In the genomic region with DNA sequence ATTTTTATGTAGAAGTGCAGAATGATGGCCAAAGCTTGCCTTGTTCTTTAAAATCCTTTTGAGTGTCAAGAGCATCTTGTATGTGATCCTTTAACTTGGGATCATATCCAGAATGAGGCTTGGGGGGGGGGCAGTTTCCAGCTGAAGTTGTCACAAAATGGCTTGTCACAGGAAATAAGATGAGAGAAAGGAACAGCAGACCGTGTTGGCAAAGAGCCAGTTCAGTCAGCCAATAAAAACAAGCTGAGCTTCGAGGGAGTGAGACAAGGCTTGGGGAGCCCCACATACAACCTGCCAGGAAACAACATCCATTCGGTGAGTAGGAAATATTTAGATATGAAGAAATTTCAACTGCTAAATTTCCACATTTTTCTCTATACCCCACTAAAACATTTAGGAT, we compare ENCODE assay signal across 20 mouse cellular contexts. TPM values are rescaled to one million over a fixed set of nuclear protein-coding genes. Genes with fewer than 3 reads are reported as not detected.
DNase-seq lines count a peak whose midpoint lies in the region; ATAC-seq lines count a peak whose summit lies in the region.
"Had no signal": no experiment of that assay in that cellular context is flagged by ENCODE, and none has a peak within 500 bp of the region (broad histone marks: within the 10 kb centered on the region; RNA-seq: fewer than 3 reads in every experiment).

No protein-coding gene starts in this region.

- no peaks in the 10 kb centered on the region for H3K4me1 ChIP-seq in embryonic facial prominence, embryonic 14.5 days (ENCODE audit: control insufficient read depth, insufficient read depth, low read length)
- H3K4me1 ChIP-seq in embryonic facial prominence, embryonic 10.5 days: no peaks in the 10 kb centered on the region
- no peaks in the 10 kb centered on the region for H3K4me1 ChIP-seq in heart, embryonic 15.5 days (replicated peaks)
- H3K4me1 ChIP-seq: hindbrain, embryonic 12.5 days; intestine, embryonic 15.5 days had no signal

- intact Hi-C loops in heart, postnatal 25 days (cut with DNase I): no loop called here

- H3K27me3 ChIP-seq in embryonic facial prominence, embryonic 14.5 days (replicated peaks; ENCODE audit: control insufficient read depth, insufficient read depth, low read length): no peaks in the 10 kb centered on the region
- no peaks in the 10 kb centered on the region for H3K27me3 ChIP-seq in embryonic facial prominence, embryonic 10.5 days (replicated peaks; ENCODE audit: low read depth, poor library complexity, severe bottlenecking)
- no peaks in the 10 kb centered on the region for H3K27me3 ChIP-seq in heart, embryonic 15.5 days
- H3K27me3 ChIP-seq: hindbrain, embryonic 12.5 days; intestine, embryonic 15.5 days had no signal

- no peak overlapping the region for H3K4me2 ChIP-seq in embryonic facial prominence, embryonic 14.5 days (ENCODE audit: low read depth, low read length)
- H3K4me2 ChIP-seq in heart, embryonic 15.5 days: no peak overlapping the region
- H3K4me2 ChIP-seq: hindbrain, embryonic 12.5 days; intestine, embryonic 15.5 days; midbrain, embryonic 11.5 days had no signal

- H3K36me3 ChIP-seq in embryonic facial prominence, embryonic 14.5 days (ENCODE audit: control insufficient read depth, insufficient read depth, low read length): no peaks in the 10 kb centered on the region
- H3K36me3 ChIP-seq in embryonic facial prominence, embryonic 10.5 days (replicated peaks): no peaks in the 10 kb centered on the region
- no peaks in the 10 kb centered on the region for H3K36me3 ChIP-seq in heart, embryonic 15.5 days
- H3K36me3 ChIP-seq: hindbrain, embryonic 12.5 days; intestine, embryonic 15.5 days had no signal

- DNase-seq in embryonic facial prominence, embryonic 14.5 days (ENCODE audit: low spot score): peak; percentile 39
- no peak for DNase-seq in embryonic facial prominence, embryonic 10.5 days (ENCODE audit: low spot score)
- no peak for DNase-seq in heart, postnatal 25 days (ENCODE audit: low spot score)
- peak; percentile 7 for DNase-seq in lung, postnatal 10 days
- DNase-seq in lung, adult 18-20 months: no peak
- peak; percentile 48 for DNase-seq in heart, postnatal 4 days
- DNase-seq: gastrocnemius, postnatal 25 days; layer of hippocampus, postnatal 36 days; right cerebral cortex, postnatal 14 days; thymus, postnatal 25 days had no signal

- 42% methylated on average over 3 of the region's 3 CpGs for WGBS in embryonic facial prominence, embryonic 14.5 days
- WGBS in embryonic facial prominence, embryonic 10.5 days: 75% methylated on average over 3 of the region's 3 CpGs
- 33% methylated on average over 3 of the region's 3 CpGs for WGBS in heart, embryonic 15.5 days

- no peaks in the 10 kb centered on the region for H3K9me3 ChIP-seq in embryonic facial prominence, embryonic 14.5 days (ENCODE audit: control insufficient read depth, low read length)
- H3K9me3 ChIP-seq in embryonic facial prominence, embryonic 10.5 days: no peaks in the 10 kb centered on the region
- H3K9me3 ChIP-seq in heart, embryonic 15.5 days (replicated peaks): no peaks in the 10 kb centered on the region
- H3K9me3 ChIP-seq: hindbrain, embryonic 12.5 days; intestine, embryonic 15.5 days had no signal

- H3K4me3 ChIP-seq in embryonic facial prominence, embryonic 14.5 days (ENCODE audit: low read depth, low read length): no peak overlapping the region
- H3K4me3 ChIP-seq in embryonic facial prominence, embryonic 10.5 days: no peak overlapping the region
- H3K4me3 ChIP-seq in heart, embryonic 15.5 days: no peak overlapping the region
- H3K4me3 ChIP-seq: hindbrain, embryonic 12.5 days; intestine, embryonic 15.5 days had no signal

- ATAC-seq in embryonic facial prominence, embryonic 14.5 days (ENCODE audit: low read depth): no peak
- ATAC-seq in heart, embryonic 15.5 days (replicated peaks; ENCODE audit: insufficient number of reproducible peaks, insufficient read depth, low FRiP score, low read depth): 0 out of 2 replicates have a peak, but pooled peaks have one; percentile 47
- ATAC-seq: intestine, embryonic 15.5 days; Patski had no signal

- no peak overlapping the region for H3K27ac ChIP-seq in embryonic facial prominence, embryonic 14.5 days (replicated peaks; ENCODE audit: low read depth, low read length)
- no peak overlapping the region for H3K27ac ChIP-seq in embryonic facial prominence, embryonic 10.5 days (replicated peaks)
- no peak overlapping the region for H3K27ac ChIP-seq in heart, embryonic 15.5 days
- H3K27ac ChIP-seq: hindbrain, embryonic 12.5 days; intestine, embryonic 15.5 days; liver, embryonic 14.5 days had no signal

- no peak overlapping the region for H3K9ac ChIP-seq in embryonic facial prominence, embryonic 14.5 days (ENCODE audit: low read depth, low read length)
- no peak overlapping the region for H3K9ac ChIP-seq in heart, embryonic 15.5 days
- H3K9ac ChIP-seq: hindbrain, embryonic 12.5 days; intestine, embryonic 15.5 days; liver, embryonic 14.5 days had no signal

RNA-seq across cellular contexts. Expression of gene Taar4, which starts 3.1 kb away (rescaled TPM):
- not detected in 2 replicates for polyA plus RNA-seq in embryonic facial prominence, embryonic 14.5 days (2014; fragmentation: Nextera tagmentation; extraction: Ambion mirVana)
- polyA plus RNA-seq in embryonic facial prominence, embryonic 10.5 days (2016; fragmentation: Nextera tagmentation; extraction: Ambion mirVana): not detected in 2 replicates
- not detected in 2 replicates for polyA plus RNA-seq in heart, embryonic 15.5 days (2015; fragmentation: Nextera tagmentation; extraction: Ambion mirVana)
- total RNA-seq in heart, postnatal 25 days (2021): not detected
- total RNA-seq in heart, postnatal 4 days (2021): not detected
- total RNA-seq: adrenal gland, postnatal 4 days; gastrocnemius, postnatal 25 days; layer of hippocampus, postnatal 36 days had no signal
- polyA plus RNA-seq: cortical plate, adult 2 months; hindbrain, embryonic 12.5 days; intestine, embryonic 15.5 days; large intestine, adult 2 months; limb, embryonic 11.5 days; liver, embryonic 14.5 days; midbrain, embryonic 11.5 days; Patski had no signal

RNA-seq across cellular contexts. Expression of gene Taar5, which starts 7.1 kb away (rescaled TPM):
- polyA plus RNA-seq in embryonic facial prominence, embryonic 14.5 days (2014; fragmentation: Nextera tagmentation; extraction: Ambion mirVana): not detected in 2 replicates
- polyA plus RNA-seq in embryonic facial prominence, embryonic 10.5 days (2016; fragmentation: Nextera tagmentation; extraction: Ambion mirVana): not detected in 2 replicates
- not detected in 2 replicates for polyA plus RNA-seq in heart, embryonic 15.5 days (2015; fragmentation: Nextera tagmentation; extraction: Ambion mirVana)
- not detected for total RNA-seq in heart, postnatal 25 days (2021)
- total RNA-seq in heart, postnatal 4 days (2021): not detected
- total RNA-seq: adrenal gland, postnatal 4 days; gastrocnemius, postnatal 25 days; layer of hippocampus, postnatal 36 days had no signal
- polyA plus RNA-seq: cortical plate, adult 2 months; intestine, embryonic 15.5 days; large intestine, adult 2 months; limb, embryonic 11.5 days; liver, embryonic 14.5 days; midbrain, embryonic 11.5 days; Patski had no signal

RNA-seq across cellular contexts. Expression of gene Taar3, which starts 14.1 kb away (rescaled TPM):
- not detected in 2 replicates for polyA plus RNA-seq in embryonic facial prominence, embryonic 14.5 days (2014; fragmentation: Nextera tagmentation; extraction: Ambion mirVana)
- polyA plus RNA-seq in embryonic facial prominence, embryonic 10.5 days (2016; fragmentation: Nextera tagmentation; extraction: Ambion mirVana): not detected in 2 replicates
- not detected in 2 replicates for polyA plus RNA-seq in heart, embryonic 15.5 days (2015; fragmentation: Nextera tagmentation; extraction: Ambion mirVana)
- not detected for total RNA-seq in heart, postnatal 25 days (2021)
- total RNA-seq in heart, postnatal 4 days (2021): not detected
- total RNA-seq: adrenal gland, postnatal 4 days; gastrocnemius, postnatal 25 days; layer of hippocampus, postnatal 36 days had no signal
- polyA plus RNA-seq: cortical plate, adult 2 months; hindbrain, embryonic 12.5 days; intestine, embryonic 15.5 days; large intestine, adult 2 months; limb, embryonic 11.5 days; liver, embryonic 14.5 days; midbrain, embryonic 11.5 days; Patski had no signal

RNA-seq across cellular contexts. Expression of gene Taar6, which starts 22.0 kb away (rescaled TPM):
- not detected in 2 replicates for polyA plus RNA-seq in embryonic facial prominence, embryonic 14.5 days (2014; fragmentation: Nextera tagmentation; extraction: Ambion mirVana)
- not detected in 2 replicates for polyA plus RNA-seq in embryonic facial prominence, embryonic 10.5 days (2016; fragmentation: Nextera tagmentation; extraction: Ambion mirVana)
- polyA plus RNA-seq in heart, embryonic 15.5 days (2015; fragmentation: Nextera tagmentation; extraction: Ambion mirVana): not detected in 2 replicates
- total RNA-seq in heart, postnatal 25 days (2021): not detected
- total RNA-seq in heart, postnatal 4 days (2021): not detected
- total RNA-seq: adrenal gland, postnatal 4 days; gastrocnemius, postnatal 25 days; layer of hippocampus, postnatal 36 days had no signal
- polyA plus RNA-seq: cortical plate, adult 2 months; intestine, embryonic 15.5 days; large intestine, adult 2 months; limb, embryonic 11.5 days; liver, embryonic 14.5 days; midbrain, embryonic 11.5 days; Patski had no signal

RNA-seq across cellular contexts. Expression of gene Taar2, which starts 25.1 kb away (rescaled TPM):
- polyA plus RNA-seq in embryonic facial prominence, embryonic 14.5 days (2014; fragmentation: Nextera tagmentation; extraction: Ambion mirVana): 0.21 TPM in 1 of 2 replicates, not detected in the other
- polyA plus RNA-seq in embryonic facial prominence, embryonic 10.5 days (2016; fragmentation: Nextera tagmentation; extraction: Ambion mirVana): not detected in 2 replicates
- not detected in 2 replicates for polyA plus RNA-seq in heart, embryonic 15.5 days (2015; fragmentation: Nextera tagmentation; extraction: Ambion mirVana)
- total RNA-seq in heart, postnatal 25 days (2021): not detected
- total RNA-seq in heart, postnatal 4 days (2021): not detected
- total RNA-seq: adrenal gland, postnatal 4 days; gastrocnemius, postnatal 25 days; layer of hippocampus, postnatal 36 days had no signal
- polyA plus RNA-seq: cortical plate, adult 2 months; hindbrain, embryonic 12.5 days; large intestine, adult 2 months; limb, embryonic 11.5 days; liver, embryonic 14.5 days; midbrain, embryonic 11.5 days; Patski had no signal

Comparison
In these comparisons a context has a peak if more than half of its experiments do, and no peak if none do; other contexts are left out.
1. DNase-seq: peak in embryonic facial prominence, embryonic 14.5 days (single experiment), lung, postnatal 10 days (single experiment) and heart, postnatal 4 days (single experiment); none in embryonic facial prominence, embryonic 10.5 days (single experiment), heart, postnatal 25 days (single experiment) and lung, adult 18-20 months (0 of 2).